Mouse (Mus musculus): ENCODE measurements at regions not wholly inside any gene's neighbourhood (a gene's known extent, or its start where the extent isn't known, plus 50 kb on each side); places are given as distances from the start of the nearest gene placed in this dataset.

GRCm38 (mm10) chr1:77233010-77233409 is 281.9 kb downstream of the Epha4 start:
- intact Hi-C loops (cut with DNase I) = no loop called here

- intact Hi-C loops (cut with DNase I) = no loop called here
Observed at GRCm38 (mm10) chr1:77244642-77245041, 270.2 kb downstream of the Epha4 start.

GRCm38 (mm10) chr1:77246047-77246446 is 268.8 kb downstream of the Epha4 start:
- intact Hi-C loops (cut with DNase I) = no loop called here

GRCm38 (mm10) chr1:77254276-77254675 is 260.6 kb downstream of the Epha4 start:
- intact Hi-C loops (cut with DNase I) = no loop called here

- intact Hi-C loops (cut with DNase I) = no loop called here
Observed at GRCm38 (mm10) chr1:77256115-77256842, 258.6 kb downstream of the Epha4 start.

- intact Hi-C loops (cut with DNase I) = no loop called here
Observed at GRCm38 (mm10) chr1:77258730-77259310, 256.1 kb downstream of the Epha4 start.

GRCm38 (mm10) chr1:77259789-77260188 is 255.1 kb downstream of the Epha4 start:
- intact Hi-C loops (cut with DNase I) = no loop called here

- intact Hi-C loops (cut with DNase I) = no loop called here
Observed at GRCm38 (mm10) chr1:77261678-77262077, 253.2 kb downstream of the Epha4 start.

- intact Hi-C loops (cut with DNase I) = no loop called here
Observed at GRCm38 (mm10) chr1:77265677-77266076, 249.2 kb downstream of the Epha4 start.

GRCm38 (mm10) chr1:77267311-77268003 is 247.4 kb downstream of the Epha4 start:
- intact Hi-C loops (cut with DNase I) = no loop called here

GRCm38 (mm10) chr1:77275297-77275696 is 239.6 kb downstream of the Epha4 start:
- intact Hi-C loops (cut with DNase I) = no loop called here

GRCm38 (mm10) chr1:77279566-77279965 is 235.3 kb downstream of the Epha4 start:
- intact Hi-C loops (cut with DNase I) = no loop called here

GRCm38 (mm10) chr1:77280373-77281038 is 234.4 kb downstream of the Epha4 start:
- intact Hi-C loops (cut with DNase I) = no loop called here

- intact Hi-C loops (cut with DNase I) = no loop called here
Observed at GRCm38 (mm10) chr1:77281741-77282140, 233.1 kb downstream of the Epha4 start.

GRCm38 (mm10) chr1:77298713-77299132 is 216.2 kb downstream of the Epha4 start:
- intact Hi-C loops (cut with DNase I) = no loop called here

- intact Hi-C loops (cut with DNase I) = no loop called here
Observed at GRCm38 (mm10) chr1:77300806-77301205, 214.1 kb downstream of the Epha4 start.

GRCm38 (mm10) chr1:77304770-77305169 is 210.1 kb downstream of the Epha4 start:
- intact Hi-C loops (cut with DNase I) = no loop called here

- intact Hi-C loops (cut with DNase I) = no loop called here
Observed at GRCm38 (mm10) chr1:77307745-77308144, 207.1 kb downstream of the Epha4 start.

GRCm38 (mm10) chr1:77313119-77313518 is 201.8 kb downstream of the Epha4 start:
- intact Hi-C loops (cut with DNase I) = no loop called here

GRCm38 (mm10) chr1:77315347-77315746 is 199.5 kb downstream of the Epha4 start:
- intact Hi-C loops (cut with DNase I) = no loop called here

GRCm38 (mm10) chr1:77316198-77316597 is 198.7 kb downstream of the Epha4 start:
- intact Hi-C loops (cut with DNase I) = no loop called here
